Mouse (Mus musculus): Measurements from ENCODE around the gene Rps26. TPM values are rescaled to one million over a fixed set of nuclear protein-coding genes. Genes with fewer than 3 reads are reported as not detected.

Gene Rps26
- 100 to 1,000 TPM; 345 to 363 TPM for total RNA-seq (2021)
- long read RNA-seq, experiment 1, transcript Rps26-201 (4 exons, 681 nt), result major isoform, 210 of 227 reads
- long read RNA-seq, experiment 1, transcript Rps26-202 (3 exons, 596 nt), result minor isoform, 12 of 227 reads
- long read RNA-seq, experiment 1, partial matches to known transcripts, result 2 of 227 reads
- long read RNA-seq, experiment 1, other reads (novel, unspliced or antisense), result 3 of 227 reads
- long read RNA-seq, experiment 2, transcript Rps26-201 (4 exons, 681 nt), result major isoform, 186 of 201 reads
- long read RNA-seq, experiment 2, transcript Rps26-202 (3 exons, 596 nt), result minor isoform, 8 of 201 reads
- long read RNA-seq, experiment 2, partial matches to known transcripts, result 4 of 201 reads
- long read RNA-seq, experiment 2, other reads (novel, unspliced or antisense), result 3 of 201 reads

- DNase-seq (ENCODE audit: low spot score), result peak; percentile 97
These were observed at the start of gene Rps26 for GRCm38 (mm10) chr10:128626311-128627310. TSS of gene Rps26 (minus strand) at chr10:128626747.

- peak; percentile 31 for DNase-seq (ENCODE audit: low spot score)
These were observed 48.0 kb upstream of the Rps26 start for GRCm38 (mm10) chr10:128674469-128675008.

GRCm38 (mm10) chr10:128673763-128674468, 47.4 kb upstream of the Rps26 start, which contains the start of gene Suox:
TSS of gene Suox (minus strand) at chr10:128674073.
- DNase-seq (ENCODE audit: low spot score), result peak; percentile 88

GRCm38 (mm10) chr10:128671148-128671547, 44.6 kb upstream of the Rps26 start:
- no peak for DNase-seq (ENCODE audit: low spot score)

- DNase-seq (ENCODE audit: low spot score), result peak; percentile 11
These were observed 42.5 kb upstream of the Rps26 start for GRCm38 (mm10) chr10:128668790-128669672.

GRCm38 (mm10) chr10:128665806-128666205, 39.3 kb upstream of the Rps26 start:
- DNase-seq (ENCODE audit: low spot score), result no peak

- no peak for DNase-seq (ENCODE audit: low spot score)
These were observed 38.8 kb upstream of the Rps26 start for GRCm38 (mm10) chr10:128665307-128665706.

- no peak for DNase-seq (ENCODE audit: low spot score)
These were observed 38.3 kb upstream of the Rps26 start for GRCm38 (mm10) chr10:128664808-128665207.

- no peak for DNase-seq (ENCODE audit: low spot score)
These were observed 37.1 kb upstream of the Rps26 start for GRCm38 (mm10) chr10:128663441-128664220.

GRCm38 (mm10) chr10:128662465-128662864, 35.9 kb upstream of the Rps26 start:
- no peak for DNase-seq (ENCODE audit: low spot score)

- DNase-seq (ENCODE audit: low spot score), result no peak
These were observed 32.9 kb upstream of the Rps26 start for GRCm38 (mm10) chr10:128659490-128659889.

GRCm38 (mm10) chr10:128657844-128658243, 31.3 kb upstream of the Rps26 start:
- DNase-seq (ENCODE audit: low spot score), result no peak

- DNase-seq (ENCODE audit: low spot score), result no peak
These were observed 30.2 kb upstream of the Rps26 start for GRCm38 (mm10) chr10:128656731-128657130.

GRCm38 (mm10) chr10:128655254-128655653, 28.7 kb upstream of the Rps26 start:
- DNase-seq (ENCODE audit: low spot score), result no peak

GRCm38 (mm10) chr10:128653866-128654265, 27.3 kb upstream of the Rps26 start:
- no peak for DNase-seq (ENCODE audit: low spot score)

- no peak for DNase-seq (ENCODE audit: low spot score)
These were observed 19.9 kb upstream of the Rps26 start for GRCm38 (mm10) chr10:128646139-128647089.

GRCm38 (mm10) chr10:128645111-128646011, 18.8 kb upstream of the Rps26 start, which contains the start of gene Ikzf4:
TSS of gene Ikzf4 (minus strand) at chr10:128645991.
- DNase-seq (ENCODE audit: low spot score), result peak; percentile 13

Data from gastrocnemius, adult 18-20 months (tissue).